Mouse (Mus musculus) lung, postnatal 0 days (tissue): Measurements from ENCODE around the gene Rpl21. TPM values are rescaled to one million over a fixed set of nuclear protein-coding genes. Genes with fewer than 3 reads are reported as not detected.
"Not testable (repeated sequence)": the region's sequence is repeated elsewhere in the genome, so short reads cannot be mapped to it uniquely, and the experiment has no call there.

Source experiments
- ATAC-seq: fragments of 200-750 bp; cut with Nextera tagmentation; 2 replicates; pipeline ENCODE4 v1.8.0; 2017; ENCODE audit warnings: moderate library complexity
- DNase-seq: peaks from one replicate; pipeline ENCODE4 v3.0.0-alpha.2; 2016; ENCODE audit warnings: low spot score
- H3K27ac ChIP-seq: fragments of 300-500 bp; sonication (generic); 2 replicates; pipeline ENCODE4 v1.5.1; 2014; ENCODE audit warnings: antibody characterized with exemption, mild to moderate bottlenecking, low read length, mixed read lengths
- H3K27me3 ChIP-seq: fragments of 300-500 bp; sonication (generic); replicated peaks from 2 replicates; pipeline ENCODE4 v1.6.1; 2014; ENCODE audit warnings: low read length, mixed read lengths; ENCODE audit not compliant: insufficient read depth
- H3K36me3 ChIP-seq: fragments of 300-500 bp; sonication (generic); 2 replicates; pipeline ENCODE4 v1.6.1; 2014; ENCODE audit warnings: low read length, mixed read lengths; ENCODE audit not compliant: insufficient read depth
- H3K4me1 ChIP-seq: fragments of 300-500 bp; sonication (generic); 2 replicates; pipeline ENCODE4 v1.6.1; 2014; ENCODE audit warnings: antibody characterized with exemption, low read depth, low read length, mixed read lengths; ENCODE audit not compliant: insufficient read depth
- H3K4me2 ChIP-seq: fragments of 300-500 bp; sonication (generic); replicated peaks from 2 replicates; pipeline ENCODE4 v1.6.1; 2014; ENCODE audit warnings: low read depth, mild to moderate bottlenecking, low read length, moderate library complexity, mixed read lengths
- H3K4me3 ChIP-seq: fragments of 300-500 bp; sonication (generic); 2 replicates; pipeline ENCODE4 v1.5.1; 2014; ENCODE audit warnings: low read depth, low read length
- H3K9ac ChIP-seq: fragments of 300-500 bp; sonication (generic); replicated peaks from 2 replicates; pipeline ENCODE4 v1.6.1; 2014; ENCODE audit warnings: low read depth, mild to moderate bottlenecking
- H3K9me3 ChIP-seq: fragments of 300-500 bp; sonication (generic); 2 replicates; pipeline ENCODE4 v1.6.1; 2016; ENCODE audit warnings: low read length, mixed read lengths
- CTCF ChIP-seq: IDR thresholded peaks from 2 replicates; pipeline ENCODE4 v1.5.1; 2016; ENCODE audit warnings: antibody characterized with exemption, mild to moderate bottlenecking
- EP300 ChIP-seq: IDR thresholded peaks from 2 replicates; pipeline ENCODE4 v1.6.1; 2016; ENCODE audit warnings: antibody characterized with exemption, mild to moderate bottlenecking, control low read depth
- WGBS: fragments of 180-500 bp; shearing (Covaris S2); extraction: QIAGEN DNeasy Blood & Tissue Kit; methylation state at CpG from one replicate; pipeline ENCODE4 v1.1.7; 2014; 5-methylcytosine and 5-hydroxymethylcytosine counted together
- polyA plus RNA-seq: library from polyadenylated mRNA; unstranded; fragments of >200 nt; fragmentation: Nextera tagmentation; extraction: Ambion mirVana; gene quantifications from 2 replicates; pipeline ENCODE4 v1.2.1, GENCODE M21; 2015

Gene Rpl21
- polyA plus RNA-seq, 1 experiment from 2014 or later, result 489 TPM

DNA sequence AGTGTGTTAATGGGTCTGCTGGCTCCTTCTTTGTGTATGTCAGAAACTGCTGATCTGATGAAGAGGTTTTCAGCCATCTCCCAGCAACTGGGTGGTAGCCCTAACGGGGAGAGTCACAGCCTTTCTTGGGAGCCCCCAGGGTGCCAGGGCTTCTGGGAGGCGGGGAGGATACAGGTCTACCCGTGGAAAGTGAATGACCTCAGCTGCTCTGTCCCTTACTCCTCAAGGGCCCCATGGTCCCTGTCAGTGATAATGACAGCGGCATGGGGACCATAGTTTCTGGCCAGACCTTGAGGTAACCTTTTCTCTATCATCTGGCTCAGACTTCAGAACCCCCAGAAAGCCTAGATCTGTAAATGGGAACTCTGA, 35.2 kb downstream of the Rpl21 start:
- ATAC-seq, result peak; percentile 15; the same call in 1 of the 2 replicates
- TF ChIP-seq CTCF (no peak), EP300 (no peak)
- Histone ChIP-seq H3K36me3 (no peaks in the 10 kb centered on the region), H3K27ac (peak overlapping the region; percentile 60), H3K4me1 (0 out of 2 replicates have a peak, but pooled peaks cover 2% of the 10 kb centered on the region), H3K9ac (no peak overlapping the region), H3K9me3 (no peaks in the 10 kb centered on the region), H3K4me3 (no peak overlapping the region), H3K4me2 (peak overlapping the region; percentile 56), H3K27me3 (no peaks in the 10 kb centered on the region)
- 16% methylated on average over 4 of the region's 4 CpGs for WGBS
- no peak for DNase-seq

DNA sequence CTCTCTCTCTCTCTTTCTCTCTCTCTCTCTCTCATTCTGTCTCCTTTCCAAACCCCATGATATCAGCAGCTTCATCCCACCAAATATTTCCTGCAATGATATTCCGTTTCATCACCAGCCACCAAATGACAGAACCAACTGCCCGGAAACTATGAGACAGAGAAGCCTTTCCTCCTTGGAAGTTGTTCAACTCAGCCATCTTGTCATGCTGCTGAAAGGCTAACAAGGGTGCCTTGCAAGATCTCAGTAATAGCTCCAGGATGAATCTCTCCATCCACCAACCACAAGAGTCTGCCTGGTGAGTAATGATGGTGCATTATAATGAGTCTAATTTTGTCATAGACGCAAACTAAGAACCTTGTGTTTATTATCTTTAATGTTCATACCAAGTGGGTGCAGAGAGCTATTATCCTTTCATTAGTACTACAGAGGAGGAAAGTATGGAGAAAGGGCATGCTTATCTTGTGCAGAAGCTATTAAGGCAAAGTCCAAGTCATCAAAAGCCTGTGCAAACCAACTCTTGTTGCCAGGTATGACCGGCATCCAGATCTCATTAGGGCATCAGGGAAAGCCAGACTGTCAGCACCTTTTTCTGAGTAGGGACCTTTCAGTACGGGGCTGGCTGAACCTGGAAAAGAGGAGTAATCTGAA, 40.4 kb downstream of the Rpl21 start:
- WGBS, result 83% methylated on average over 5 of the region's 5 CpGs

DNA sequence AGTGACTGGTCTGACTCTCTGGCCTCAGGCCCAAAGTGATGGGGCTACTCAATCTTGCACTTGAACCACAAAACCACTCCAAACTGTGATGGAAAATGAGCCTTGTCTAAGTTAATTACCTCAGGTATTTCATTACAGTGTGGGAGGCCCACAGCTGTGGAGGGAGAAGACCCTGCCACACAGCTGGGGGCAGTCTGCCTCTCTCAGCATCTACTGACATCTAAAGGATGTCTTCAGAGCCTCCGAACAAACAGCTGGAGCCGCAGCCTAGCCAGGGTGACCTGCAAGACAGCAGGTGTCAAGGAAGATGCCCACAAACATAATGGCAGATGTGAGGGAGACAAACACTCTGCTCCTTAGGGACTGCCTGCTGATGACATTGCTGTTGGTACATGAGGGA, 43.3 kb downstream of the Rpl21 start:
- Histone ChIP-seq H3K4me3 (no peak overlapping the region), H3K4me2 (no peak overlapping the region), H3K9ac (no peak overlapping the region), H3K9me3 (no peaks in the 10 kb centered on the region), H3K36me3 (no peaks in the 10 kb centered on the region), H3K27ac (no peak overlapping the region), H3K4me1 (no peaks in the 10 kb centered on the region), H3K27me3 (no peaks in the 10 kb centered on the region)
- WGBS, result 61% methylated on average over 2 of the region's 2 CpGs
- TF ChIP-seq EP300, result no peak
- no peak for TF ChIP-seq CTCF
- no peak for ATAC-seq
- DNase-seq, result no peak

More for the DNA sequence above, 40.4 kb downstream of the Rpl21 start:
- Histone ChIP-seq H3K27me3 (no peaks in the 10 kb centered on the region), H3K4me3 (no peak overlapping the region), H3K4me2 (no peak overlapping the region), H3K36me3 (no peaks in the 10 kb centered on the region), H3K9ac (no peak overlapping the region), H3K4me1 (no peaks in the 10 kb centered on the region), H3K27ac (no peak overlapping the region), H3K9me3 (no peaks in the 10 kb centered on the region)
- DNase-seq (no peak), ATAC-seq (no peak)
- TF ChIP-seq CTCF (no peak), EP300 (no peak)

DNA sequence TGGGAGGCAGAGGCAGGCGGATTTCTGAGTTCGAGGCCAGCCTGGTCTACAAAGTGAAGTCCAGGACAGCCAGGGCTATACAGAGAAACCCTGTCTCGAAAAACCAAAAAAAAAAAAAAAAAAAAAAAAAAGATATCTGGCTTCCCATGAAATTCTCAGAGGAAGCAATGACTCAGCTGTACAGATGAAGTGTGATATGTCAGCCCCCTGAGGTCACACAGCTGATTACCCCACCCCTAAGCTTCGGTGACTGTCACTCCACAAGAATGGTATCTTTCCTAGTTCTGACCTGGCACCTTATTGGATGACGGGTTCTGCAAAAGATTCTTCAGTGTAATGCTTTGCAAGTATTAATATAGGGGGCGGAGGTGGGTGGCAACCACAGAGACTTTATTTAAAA, 45.2 kb downstream of the Rpl21 start:
- peak; percentile 60 for ATAC-seq
- not testable (repeated sequence) for H3K9me3 ChIP-seq, H3K27ac ChIP-seq, H3K4me1 ChIP-seq, H3K27me3 ChIP-seq, H3K9ac ChIP-seq, H3K4me3 ChIP-seq, H3K36me3 ChIP-seq, H3K4me2 ChIP-seq
- 77% methylated on average over 5 of the region's 6 CpGs for WGBS
- peak; percentile 54 for DNase-seq

DNA sequence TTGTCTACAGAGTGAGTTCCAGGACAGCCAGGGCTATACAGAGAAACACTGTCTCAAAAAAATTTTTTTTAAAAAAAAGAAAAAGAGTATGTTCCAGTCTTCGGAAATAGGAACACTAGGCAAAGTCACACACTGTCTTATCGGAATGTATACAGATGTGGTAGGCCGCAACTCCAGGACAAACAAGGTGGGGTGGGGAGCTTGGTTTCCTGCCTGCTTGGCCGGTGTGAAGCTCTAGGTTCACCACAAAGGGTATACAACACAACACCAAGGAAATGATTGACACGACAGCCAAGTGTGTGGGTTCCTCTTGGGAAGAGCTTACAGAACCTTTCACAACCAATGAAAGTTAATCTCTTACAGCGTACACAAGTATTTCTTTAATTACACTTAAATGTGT, 49.6 kb downstream of the Rpl21 start:
- H3K9me3 ChIP-seq, result no peaks in the 10 kb centered on the region
- no peaks in the 10 kb centered on the region for H3K36me3 ChIP-seq
- no peak for DNase-seq
- TF ChIP-seq EP300, result no peak
- H3K4me3 ChIP-seq, result no peak overlapping the region
- WGBS, result 71% methylated on average over 6 of the region's 6 CpGs
- no peaks in the 10 kb centered on the region for H3K4me1 ChIP-seq
- H3K4me2 ChIP-seq, result no peak overlapping the region
- ATAC-seq, result no peak
- no peak overlapping the region for H3K9ac ChIP-seq
- no peaks in the 10 kb centered on the region for H3K27me3 ChIP-seq
- H3K27ac ChIP-seq, result no peak overlapping the region

DNA sequence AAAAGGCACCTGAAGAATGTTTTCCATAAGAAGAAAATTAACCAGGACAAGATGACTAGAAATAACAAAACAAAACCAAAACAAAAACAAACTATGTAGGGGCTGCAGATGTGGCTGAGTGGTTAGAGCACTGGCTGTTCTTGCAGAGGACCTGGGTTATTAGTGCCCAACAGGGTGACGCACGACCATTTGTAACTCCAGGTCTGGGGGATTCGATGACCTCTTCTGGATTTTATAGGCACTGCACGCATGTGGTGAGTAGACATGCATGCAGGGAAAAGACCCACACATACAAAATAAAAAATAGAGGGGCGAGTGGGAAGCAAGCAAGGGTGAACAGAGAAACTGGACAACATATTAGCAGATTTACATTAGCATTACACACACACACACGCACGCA, 50.4 kb downstream of the Rpl21 start:
- H3K4me1 ChIP-seq, result no peaks in the 10 kb centered on the region
- no peak overlapping the region for H3K27ac ChIP-seq
- H3K9me3 ChIP-seq, result no peaks in the 10 kb centered on the region
- no peak overlapping the region for H3K4me3 ChIP-seq
- H3K4me2 ChIP-seq, result no peak overlapping the region
- TF ChIP-seq EP300, result no peak
- peak; percentile 45 for TF ChIP-seq CTCF
- no peak for DNase-seq
- ATAC-seq, result no peak
- H3K36me3 ChIP-seq, result no peaks in the 10 kb centered on the region
- H3K27me3 ChIP-seq, result no peaks in the 10 kb centered on the region
- WGBS, result 72% methylated on average over 7 of the region's 7 CpGs
- H3K9ac ChIP-seq, result no peak overlapping the region
